Comparison of ENCODE assay signal across 8 mouse cellular contexts in the genomic region with DNA sequence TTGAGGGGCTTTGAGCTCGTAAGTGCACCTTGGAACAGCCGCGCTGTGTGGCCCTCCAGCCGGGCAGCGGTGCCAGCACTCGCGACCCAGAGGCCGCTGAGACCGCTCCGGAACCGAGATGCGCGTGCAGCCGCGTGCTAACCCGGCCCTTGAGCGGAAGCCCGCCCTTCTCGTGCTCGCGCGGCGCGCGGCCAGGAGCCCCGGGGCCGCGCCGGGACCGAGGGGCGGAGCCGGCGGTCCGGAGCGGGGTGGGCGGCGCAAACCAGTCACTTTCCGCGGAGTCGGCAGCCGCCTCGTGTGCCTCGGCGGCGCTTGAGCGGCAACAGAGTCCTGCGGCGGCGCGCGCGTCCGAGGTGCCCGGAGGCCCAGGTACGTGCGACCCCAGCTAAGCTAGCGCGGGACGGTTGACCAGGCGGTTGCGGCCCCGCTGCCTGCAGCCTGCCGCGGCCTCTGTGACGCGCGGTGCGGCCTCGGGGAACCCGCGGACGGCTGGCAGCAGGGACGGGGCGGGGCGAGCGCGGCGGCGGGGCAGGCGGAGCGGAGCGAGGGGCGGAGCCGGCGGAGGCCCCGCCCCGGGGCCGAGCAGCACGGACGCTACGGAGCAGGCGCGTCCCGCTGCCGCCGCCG. TPM values are rescaled to one million over a fixed set of nuclear protein-coding genes. Genes with fewer than 3 reads are reported as not detected.
A peak's percentile ranks its signal among the peaks of the same experiment; 100 is the strongest.
DNase-seq lines count a peak whose midpoint lies in the region; ATAC-seq and TF ChIP-seq lines count a peak whose summit lies in the region.

A gene (plus strand): TSS at position 269 of the 627 bp plus-strand sequence.

- H3K4me3 ChIP-seq in embryonic facial prominence, embryonic 13.5 days: peak within 1 kb of the TSS; percentile 89
- peak within 1 kb of the TSS; percentile 76 for H3K4me3 ChIP-seq in heart, adult 2 months
- H3K4me3 ChIP-seq in limb, embryonic 13.5 days: peak within 1 kb of the TSS; percentile 80
- H3K4me3 ChIP-seq in midbrain, embryonic 16.5 days (ENCODE audit: low read depth, low read length): peak within 1 kb of the TSS; percentile 95

- intact Hi-C loops in heart, adult 2 months (cut with DNase I): loop anchor here (5.0 kb wide), 1 partner anchor 62 kb away; a partner anchor contains a TSS

- TF ChIP-seq EP300 in heart, adult 2 months (IDR thresholded peaks at IDR 0.05; ENCODE audit: insufficient read depth, low read depth, low read length): no peak

- no peak for TF ChIP-seq CTCF in heart, adult 2 months (IDR thresholded peaks at IDR 0.05)

- under 1% methylated on average over 55 of the region's 97 CpGs for WGBS in embryonic facial prominence, embryonic 13.5 days
- WGBS in heart, adult 2 months: under 1% methylated on average over 93 of the region's 97 CpGs
- under 1% methylated on average over 38 of the region's 97 CpGs for WGBS in limb, embryonic 13.5 days
- 0% methylated on average over 42 of the region's 97 CpGs for WGBS in midbrain, embryonic 16.5 days

- peak; percentile 94 for ATAC-seq in embryonic facial prominence, embryonic 13.5 days (ENCODE audit: insufficient number of reproducible peaks, insufficient read depth, low FRiP score, low TSS enrichment, low read depth)
- ATAC-seq in limb, embryonic 13.5 days (ENCODE audit: low FRiP score, low read depth): peak; percentile 94
- ATAC-seq in midbrain, embryonic 16.5 days: peak; percentile 95

- peaks cover 3% of the 10 kb centered on the region for H3K79me2 ChIP-seq in heart, adult 2 months (replicated peaks; ENCODE audit: control insufficient read depth, insufficient read depth, low read length)

- peak within 1 kb of the TSS; percentile 90 for H3K9ac ChIP-seq in embryonic facial prominence, embryonic 13.5 days
- H3K9ac ChIP-seq in heart, adult 2 months (ENCODE audit: low read depth, low read length): peak within 1 kb of the TSS; percentile 98
- H3K9ac ChIP-seq in limb, embryonic 13.5 days: peak within 1 kb of the TSS; percentile 82
- peak within 1 kb of the TSS; percentile 86 for H3K9ac ChIP-seq in midbrain, embryonic 16.5 days (ENCODE audit: low read depth, low read length)

- peak within 1 kb of the TSS; percentile 96 for H3K27ac ChIP-seq in embryonic facial prominence, embryonic 13.5 days
- H3K27ac ChIP-seq in heart, adult 2 months: peak within 1 kb of the TSS; percentile 97
- H3K27ac ChIP-seq in limb, embryonic 13.5 days: peak within 1 kb of the TSS; percentile 95
- H3K27ac ChIP-seq in midbrain, embryonic 16.5 days (ENCODE audit: low read length): peak within 1 kb of the TSS; percentile 96

- H3K9me3 ChIP-seq in embryonic facial prominence, embryonic 13.5 days: no peaks in the 10 kb centered on the region
- H3K9me3 ChIP-seq in limb, embryonic 13.5 days: no peaks in the 10 kb centered on the region
- H3K9me3 ChIP-seq in midbrain, embryonic 16.5 days (replicated peaks; ENCODE audit: control insufficient read depth, low read length, poor library complexity, severe bottlenecking): no peaks in the 10 kb centered on the region

- no peaks in the 10 kb centered on the region for H3K27me3 ChIP-seq in embryonic facial prominence, embryonic 13.5 days
- no peaks in the 10 kb centered on the region for H3K27me3 ChIP-seq in heart, adult 2 months (ENCODE audit: control insufficient read depth, insufficient read depth, low read length)
- no peaks in the 10 kb centered on the region for H3K27me3 ChIP-seq in limb, embryonic 13.5 days
- no peaks in the 10 kb centered on the region for H3K27me3 ChIP-seq in midbrain, embryonic 16.5 days (ENCODE audit: control insufficient read depth, insufficient read depth, low read depth, low read length)

- TF ChIP-seq POLR2A in heart, adult 2 months (IDR thresholded peaks at IDR 0.05; ENCODE audit: insufficient read depth, low read depth, low read length): peak; percentile 58

- H3K4me2 ChIP-seq in embryonic facial prominence, embryonic 13.5 days: peak within 1 kb of the TSS; percentile 98
- peak within 1 kb of the TSS; percentile 95 for H3K4me2 ChIP-seq in limb, embryonic 13.5 days (replicated peaks)
- peak within 1 kb of the TSS; percentile 82 for H3K4me2 ChIP-seq in midbrain, embryonic 16.5 days (ENCODE audit: low read length)

- H3K36me3 ChIP-seq in embryonic facial prominence, embryonic 13.5 days: 0 out of 2 replicates have a peak, but pooled peaks cover 3% of the 10 kb centered on the region
- peaks cover 22% of the 10 kb centered on the region for H3K36me3 ChIP-seq in heart, adult 2 months (ENCODE audit: control insufficient read depth, insufficient read depth, low read length)
- H3K36me3 ChIP-seq in limb, embryonic 13.5 days: peaks cover 5% of the 10 kb centered on the region; the same call in 1 of the 2 replicates
- H3K36me3 ChIP-seq in midbrain, embryonic 16.5 days (ENCODE audit: control insufficient read depth, insufficient read depth, low read length): no peaks in the 10 kb centered on the region

- DNase-seq in 3134 (ENCODE audit: extremely low read depth, insufficient read length, low spot score): peak; percentile 92
- DNase-seq in adrenal gland, postnatal 36 days: peak; percentile 95 to 97
- peak; percentile 98 for DNase-seq in heart, adult 2 months
- DNase-seq in kidney, adult 8-10 months: peak; percentile 92 to 94
- peak; percentile 94 to 95 for DNase-seq in spleen, postnatal 10 days (ENCODE audit: low spot score in 2 of 2)

- H3K4me1 ChIP-seq in embryonic facial prominence, embryonic 13.5 days: peaks cover 27% of the 10 kb centered on the region
- H3K4me1 ChIP-seq in heart, adult 2 months (ENCODE audit: control insufficient read depth, insufficient read depth, low read length): peaks cover 10% of the 10 kb centered on the region
- peaks cover 34% of the 10 kb centered on the region for H3K4me1 ChIP-seq in limb, embryonic 13.5 days
- H3K4me1 ChIP-seq in midbrain, embryonic 16.5 days (ENCODE audit: control insufficient read depth, insufficient read depth, low read length): peaks cover 37% of the 10 kb centered on the region

RNA-seq across cellular contexts. Expression of the gene that starts here (rescaled TPM):
- 10 to 100 TPM; 27.9 to 32.1 TPM for total RNA-seq in adrenal gland, postnatal 36 days (2021)
- polyA plus RNA-seq in embryonic facial prominence, embryonic 13.5 days (2015; fragmentation: Nextera tagmentation; extraction: Ambion mirVana): 9.1 and 11.1 TPM in 2 replicates
- 10 to 100 TPM; 18.8 to 19.2 TPM for total RNA-seq in heart, adult 2 months (2021)
- 14.3 and 22.5 TPM in 2 replicates for polyA plus RNA-seq in heart, adult 2 months (2012; rRNA removed)
- polyA plus RNA-seq in limb, embryonic 13.5 days (2015; fragmentation: Nextera tagmentation; extraction: Ambion mirVana): 8.5 and 8.7 TPM in 2 replicates
- 9.7 and 11.0 TPM in 2 replicates for polyA plus RNA-seq in midbrain, embryonic 16.5 days (2015; fragmentation: Nextera tagmentation; extraction: Ambion mirVana)

Comparison
In these comparisons a context has a peak if more than half of its experiments do, and no peak if none do; other contexts are left out.
1. Peak in every context shown above with its lines: DNase-seq, ATAC-seq, H3K4me3 ChIP-seq and H3K27ac ChIP-seq.